Mouse (Mus musculus) forebrain, embryonic 15.5 days (tissue): Measurements from ENCODE around the gene Aven. TPM values are rescaled to one million over a fixed set of nuclear protein-coding genes. Genes with fewer than 3 reads are reported as not detected.

ENCODE experiments used
- ATAC-seq: fragments of 200-750 bp; cut with Nextera tagmentation; replicated peaks from 2 replicates; pipeline ENCODE4 v1.8.0; 2017; ENCODE audit warnings: mild to moderate bottlenecking, moderate TSS enrichment, moderate library complexity
- H3K27ac ChIP-seq: fragments of 300-500 bp; sonication (generic); replicated peaks from 2 replicates; pipeline ENCODE4 v1.5.1; 2015; ENCODE audit warnings: mild to moderate bottlenecking, inconsistent platforms
- H3K27me3 ChIP-seq: fragments of 300-500 bp; sonication (generic); 2 replicates; pipeline ENCODE4 v1.6.1; 2015; ENCODE audit warnings: inconsistent platforms
- H3K36me3 ChIP-seq: fragments of 300-500 bp; sonication (generic); 2 replicates; pipeline ENCODE4 v1.6.1; 2015; ENCODE audit warnings: mild to moderate bottlenecking, inconsistent platforms
- H3K4me1 ChIP-seq: fragments of 300-500 bp; sonication (generic); 2 replicates; pipeline ENCODE4 v1.6.1; 2015; ENCODE audit warnings: inconsistent platforms
- H3K4me2 ChIP-seq: fragments of 300-500 bp; sonication (generic); replicated peaks from 2 replicates; pipeline ENCODE4 v1.6.1; 2015; ENCODE audit warnings: mild to moderate bottlenecking, inconsistent platforms
- H3K4me3 ChIP-seq: fragments of 300-500 bp; sonication (generic); 2 replicates; pipeline ENCODE4 v1.5.1; 2015; ENCODE audit warnings: mild to moderate bottlenecking, inconsistent platforms
- H3K9ac ChIP-seq: fragments of 300-500 bp; sonication (generic); replicated peaks from 2 replicates; pipeline ENCODE4 v1.6.1; 2015; ENCODE audit warnings: mild to moderate bottlenecking, inconsistent platforms
- H3K9me3 ChIP-seq: fragments of 300-500 bp; sonication (generic); 2 replicates; pipeline ENCODE4 v1.6.1; 2016; ENCODE audit warnings: inconsistent platforms
- WGBS: fragments of 180-500 bp; shearing (Covaris S2); methylation state at CpG from one replicate; pipeline ENCODE4 v1.1.7; 2015; ENCODE audit warnings: mixed read lengths; 5-methylcytosine and 5-hydroxymethylcytosine counted together
- microRNA-seq: library from miRNA; unstranded; fragments of <30 nt; microRNA quantifications from one replicate; pipeline ENCODE4, GENCODE M21; 2016
- polyA plus RNA-seq: library from polyadenylated mRNA; unstranded; fragments of >200 nt; fragmentation: Nextera tagmentation; extraction: Ambion mirVana; gene quantifications from 2 replicates; pipeline ENCODE4 v1.2.1, GENCODE M21; 2015

Gene Aven
- polyA plus RNA-seq, 1 experiment from 2014 or later: 3.7 TPM

- H3K27ac ChIP-seq: no peak overlapping the region
- no peaks in the 10 kb centered on the region for H3K27me3 ChIP-seq
- 0 out of 2 replicates have a peak, but pooled peaks cover 3% of the 10 kb centered on the region for H3K36me3 ChIP-seq
- H3K4me2 ChIP-seq: no peak overlapping the region
- no peak overlapping the region for H3K4me3 ChIP-seq
- H3K9ac ChIP-seq: no peak overlapping the region
- no peak for ATAC-seq
- no peaks in the 10 kb centered on the region for H3K4me1 ChIP-seq
- WGBS: 90% methylated on average over 11 of the region's 11 CpGs
- H3K9me3 ChIP-seq: no peaks in the 10 kb centered on the region
Observed at GRCm38 (mm10) chr2:112630669-112631068, 137.9 kb downstream of the Aven start.

GRCm38 (mm10) chr2:112632536-112632935 lies 139.8 kb downstream of the Aven start:
- 93% methylated on average over 9 of the region's 9 CpGs for WGBS
- H3K27me3 ChIP-seq: no peaks in the 10 kb centered on the region

GRCm38 (mm10) chr2:112637206-112637605 lies 144.4 kb downstream of the Aven start:
- no peak overlapping the region for H3K27ac ChIP-seq
- H3K4me3 ChIP-seq: no peak overlapping the region
- no peaks in the 10 kb centered on the region for H3K27me3 ChIP-seq
- 92% methylated on average over 5 of the region's 5 CpGs for WGBS
- ATAC-seq: no peak
- no peak overlapping the region for H3K4me2 ChIP-seq
- no peak overlapping the region for H3K9ac ChIP-seq
- no peaks in the 10 kb centered on the region for H3K4me1 ChIP-seq
- H3K9me3 ChIP-seq: no peaks in the 10 kb centered on the region
- no peaks in the 10 kb centered on the region for H3K36me3 ChIP-seq

More at GRCm38 (mm10) chr2:112632536-112632935, 139.8 kb downstream of the Aven start:
- Histone ChIP-seq H3K27ac (no peak overlapping the region), H3K9me3 (no peaks in the 10 kb centered on the region), H3K36me3 (0 out of 2 replicates have a peak, but pooled peaks cover 3% of the 10 kb centered on the region), H3K4me2 (no peak overlapping the region), H3K4me3 (no peak overlapping the region), H3K4me1 (no peaks in the 10 kb centered on the region), H3K9ac (no peak overlapping the region)
- ATAC-seq: no peak

- no peak for ATAC-seq
- no peak overlapping the region for H3K9ac ChIP-seq
- no peak overlapping the region for H3K4me2 ChIP-seq
- H3K4me3 ChIP-seq: no peak overlapping the region
- H3K9me3 ChIP-seq: no peaks in the 10 kb centered on the region
- 79% methylated on average over 3 of the region's 3 CpGs for WGBS
- H3K27me3 ChIP-seq: no peaks in the 10 kb centered on the region
- no peaks in the 10 kb centered on the region for H3K36me3 ChIP-seq
- H3K4me1 ChIP-seq: no peaks in the 10 kb centered on the region
- no peak overlapping the region for H3K27ac ChIP-seq
Observed at GRCm38 (mm10) chr2:112653836-112654235, 161.1 kb downstream of the Aven start.

- H3K4me3 ChIP-seq: no peak overlapping the region
- no peak overlapping the region for H3K4me2 ChIP-seq
- no peaks in the 10 kb centered on the region for H3K27me3 ChIP-seq
- H3K36me3 ChIP-seq: no peaks in the 10 kb centered on the region
- no peak for ATAC-seq
- 69% methylated on average over 5 of the region's 5 CpGs for WGBS
- no peak overlapping the region for H3K27ac ChIP-seq
- H3K9ac ChIP-seq: no peak overlapping the region
- no peaks in the 10 kb centered on the region for H3K4me1 ChIP-seq
- H3K9me3 ChIP-seq: no peaks in the 10 kb centered on the region
Observed at GRCm38 (mm10) chr2:112656131-112656530, 163.4 kb downstream of the Aven start.

GRCm38 (mm10) chr2:112669461-112669860 lies 176.7 kb downstream of the Aven start:
- ATAC-seq: no peak
- Histone ChIP-seq H3K4me3 (no peak overlapping the region), H3K27ac (no peak overlapping the region), H3K9me3 (no peaks in the 10 kb centered on the region), H3K36me3 (no peaks in the 10 kb centered on the region), H3K27me3 (no peaks in the 10 kb centered on the region), H3K4me2 (no peak overlapping the region), H3K9ac (no peak overlapping the region), H3K4me1 (no peaks in the 10 kb centered on the region)
- 82% methylated on average over 3 of the region's 3 CpGs for WGBS

- H3K4me3 ChIP-seq: no peak overlapping the region
- no peak for ATAC-seq
- WGBS: 79% methylated on average over 2 of the region's 2 CpGs
Observed at GRCm38 (mm10) chr2:112676175-112676574, 183.4 kb downstream of the Aven start.

GRCm38 (mm10) chr2:112676721-112677120 lies 184.0 kb downstream of the Aven start:
- H3K9me3 ChIP-seq: no peaks in the 10 kb centered on the region
- no peaks in the 10 kb centered on the region for H3K27me3 ChIP-seq
- H3K9ac ChIP-seq: no peak overlapping the region
- H3K36me3 ChIP-seq: no peaks in the 10 kb centered on the region
- H3K4me2 ChIP-seq: no peak overlapping the region
- H3K27ac ChIP-seq: no peak overlapping the region
- H3K4me3 ChIP-seq: no peak overlapping the region
- no peaks in the 10 kb centered on the region for H3K4me1 ChIP-seq
- ATAC-seq: no peak
- WGBS: 37% methylated on average over 1 of the region's 1 CpGs

More at GRCm38 (mm10) chr2:112676175-112676574, 183.4 kb downstream of the Aven start:
- H3K4me1 ChIP-seq: no peaks in the 10 kb centered on the region
- H3K4me2 ChIP-seq: no peak overlapping the region
- no peaks in the 10 kb centered on the region for H3K27me3 ChIP-seq
- H3K9me3 ChIP-seq: no peaks in the 10 kb centered on the region
- H3K9ac ChIP-seq: no peak overlapping the region
- H3K27ac ChIP-seq: no peak overlapping the region
- H3K36me3 ChIP-seq: no peaks in the 10 kb centered on the region

- H3K36me3 ChIP-seq: no peaks in the 10 kb centered on the region
- no peak overlapping the region for H3K27ac ChIP-seq
- H3K9ac ChIP-seq: no peak overlapping the region
- no peaks in the 10 kb centered on the region for H3K9me3 ChIP-seq
- no peak overlapping the region for H3K4me2 ChIP-seq
- WGBS: 31% methylated on average over 1 of the region's 1 CpGs
- no peak for ATAC-seq
- H3K4me1 ChIP-seq: no peaks in the 10 kb centered on the region
- no peak overlapping the region for H3K4me3 ChIP-seq
- H3K27me3 ChIP-seq: no peaks in the 10 kb centered on the region
Observed at GRCm38 (mm10) chr2:112677246-112677645, 184.5 kb downstream of the Aven start.

GRCm38 (mm10) chr2:112681817-112682216 lies 189.1 kb downstream of the Aven start:
- WGBS: 79% methylated on average over 5 of the region's 5 CpGs
- Histone ChIP-seq H3K9ac (no peak overlapping the region), H3K9me3 (no peaks in the 10 kb centered on the region), H3K27me3 (no peaks in the 10 kb centered on the region), H3K4me3 (no peak overlapping the region), H3K36me3 (no peaks in the 10 kb centered on the region), H3K4me1 (no peaks in the 10 kb centered on the region), H3K4me2 (no peak overlapping the region), H3K27ac (no peak overlapping the region)
- ATAC-seq: no peak

Small RNA genes within 50 kb of the gene (microRNA-seq; reads per million reads assigned to microRNA genes)
- gene Gm44374: not detected

Other genes starting within 250 kb of the Aven start
- gene Nutm1, start 233.7 kb upstream of the Aven start, polyA plus RNA-seq: 0.04 TPM in 1 of 2 replicates, not detected in the other
- gene Nop10, start 231.0 kb upstream of the Aven start, polyA plus RNA-seq: 164 and 187 TPM in 2 replicates
- 15.6 and 16.9 TPM in 2 replicates for gene Slc12a6, start 227.1 kb upstream of the Aven start, polyA plus RNA-seq
- gene Gm21985, start 226.7 kb upstream of the Aven start, polyA plus RNA-seq: 0.06 TPM in 1 of 2 replicates, not detected in the other
- 160 and 166 TPM in 2 replicates for gene Emc4, start 124.9 kb upstream of the Aven start, polyA plus RNA-seq
- gene Katnbl1, start 113.8 kb upstream of the Aven start, polyA plus RNA-seq: 42.9 and 46.7 TPM in 2 replicates
- gene Emc7, start 38.0 kb upstream of the Aven start, polyA plus RNA-seq: 14.2 and 16.2 TPM in 2 replicates
- 0.56 and 0.83 TPM in 2 replicates for gene Chrm5, start 12.2 kb upstream of the Aven start, polyA plus RNA-seq